Mouse (Mus musculus) liver, embryonic 14.5 days (tissue): ENCODE measurements around the gene Cdh13.

Experiments
- CTCF ChIP-seq: IDR thresholded peaks from 2 replicates; pipeline ENCODE4 v1.5.1; 2016; ENCODE audit warnings: antibody characterized with exemption, low read depth, control low read depth
- EP300 ChIP-seq: IDR thresholded peaks from 2 replicates; pipeline ENCODE4 v1.6.1; 2016; ENCODE audit warnings: antibody characterized with exemption, low read depth

- TF ChIP-seq CTCF (no peak), EP300 (no peak)
Observed at GRCm38 (mm10) chr8:118665081-118665480, 381.5 kb downstream of the Cdh13 start.
